Mouse (Mus musculus) intestine, postnatal 0 days (tissue): ENCODE results near the gene Baiap2l1. TPM values are rescaled to one million over a fixed set of nuclear protein-coding genes. Genes with fewer than 3 reads are reported as not detected.

Experiments
- ATAC-seq: fragments of 200-750 bp; cut with Nextera tagmentation; 2 replicates; pipeline ENCODE4 v1.8.0; 2017; ENCODE audit warnings: mild to moderate bottlenecking, moderate TSS enrichment, moderate library complexity
- H3K27ac ChIP-seq: fragments of 300-500 bp; sonication (generic); 2 replicates; pipeline ENCODE4 v1.5.1; 2014; ENCODE audit warnings: mild to moderate bottlenecking, low read depth, low read length, moderate library complexity
- H3K27me3 ChIP-seq: fragments of 300-500 bp; sonication (generic); replicated peaks from 2 replicates; pipeline ENCODE4 v1.6.1; 2014; ENCODE audit warnings: low read length, mixed read lengths; ENCODE audit not compliant: control insufficient read depth, insufficient read depth
- H3K36me3 ChIP-seq: fragments of 300-500 bp; sonication (generic); 2 replicates; pipeline ENCODE4 v1.6.1; 2014; ENCODE audit warnings: mild to moderate bottlenecking, moderate library complexity; ENCODE audit not compliant: control insufficient read depth, insufficient read depth
- H3K4me1 ChIP-seq: fragments of 300-500 bp; sonication (generic); replicated peaks from 2 replicates; pipeline ENCODE4 v1.6.1; 2014; ENCODE audit warnings: antibody characterized with exemption, low read length, mixed read lengths; ENCODE audit not compliant: control insufficient read depth, insufficient read depth
- H3K4me2 ChIP-seq: fragments of 300-500 bp; sonication (generic); replicated peaks from 2 replicates; pipeline ENCODE4 v1.6.1; 2014; ENCODE audit warnings: low read depth, mild to moderate bottlenecking, moderate library complexity
- H3K4me3 ChIP-seq: fragments of 300-500 bp; sonication (generic); 2 replicates; pipeline ENCODE4 v1.5.1; 2014; ENCODE audit warnings: low read depth, low read length
- H3K9ac ChIP-seq: fragments of 300-500 bp; sonication (generic); 2 replicates; pipeline ENCODE4 v1.6.1; 2014; ENCODE audit warnings: mild to moderate bottlenecking, low read depth, low read length
- H3K9me3 ChIP-seq: fragments of 300-500 bp; sonication (generic); 2 replicates; pipeline ENCODE4 v1.6.1; 2016; ENCODE audit warnings: mixed run types; ENCODE audit not compliant: control insufficient read depth
- CTCF ChIP-seq: sonication (generic); IDR thresholded peaks from 2 replicates; pipeline ENCODE4 v1.5.1; 2016; ENCODE audit warnings: low read depth, mild to moderate bottlenecking, control low read depth, antibody characterized with exemption, moderate library complexity
- WGBS: fragments of 180-500 bp; shearing (Covaris S2); extraction: QIAGEN DNeasy Blood & Tissue Kit; methylation state at CpG from one replicate; pipeline ENCODE4 v1.1.7; 2014; 5-methylcytosine and 5-hydroxymethylcytosine counted together
- polyA plus RNA-seq: library from polyadenylated mRNA; unstranded; fragments of >200 nt; fragmentation: Nextera tagmentation; extraction: Ambion mirVana; gene quantifications from 2 replicates; pipeline ENCODE4 v1.2.1, GENCODE M21; 2015

Gene Baiap2l1
- polyA plus RNA-seq, 1 experiment from 2014 or later: 38.8 TPM

DNA sequence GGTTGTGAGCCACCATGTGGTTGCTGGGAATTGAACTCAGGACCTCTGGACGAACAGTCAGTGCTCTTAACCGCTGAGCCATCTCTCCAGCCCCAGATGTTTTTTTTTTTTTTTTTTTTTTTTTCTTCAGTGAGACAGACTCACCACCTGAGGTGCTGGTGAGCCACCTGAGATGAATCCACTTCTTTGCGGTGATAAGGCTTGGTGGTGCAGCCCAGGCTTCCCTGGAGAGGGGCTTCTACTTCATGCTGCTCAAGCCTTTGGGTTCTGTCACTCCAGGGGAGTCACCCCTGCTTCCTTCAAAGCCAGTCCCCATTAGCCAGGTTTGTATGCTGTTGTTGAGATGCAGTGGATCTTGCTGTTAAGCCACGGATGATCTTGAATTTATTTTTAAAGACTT lies 104.7 kb downstream of the Baiap2l1 start:
- TF ChIP-seq CTCF: peak; percentile 57
- H3K4me3 ChIP-seq: no peak overlapping the region
- H3K9ac ChIP-seq: no peak overlapping the region
- H3K4me2 ChIP-seq: no peak overlapping the region
- H3K27me3 ChIP-seq: no peaks in the 10 kb centered on the region
- 57% methylated on average over 4 of the region's 4 CpGs for WGBS
- peaks cover 16% of the 10 kb centered on the region; the same call in 1 of the 2 replicates for H3K4me1 ChIP-seq
- H3K36me3 ChIP-seq: peaks cover 9% of the 10 kb centered on the region; the same call in 1 of the 2 replicates
- H3K9me3 ChIP-seq: no peaks in the 10 kb centered on the region
- no peak for ATAC-seq
- no peak overlapping the region for H3K27ac ChIP-seq

GRCm38 (mm10) chr5:144251876-144252577 lies 105.9 kb downstream of the Baiap2l1 start:
- no peak overlapping the region for H3K4me2 ChIP-seq
- H3K9ac ChIP-seq: no peak overlapping the region
- no peak overlapping the region for H3K27ac ChIP-seq
- peaks cover 15% of the 10 kb centered on the region for H3K4me1 ChIP-seq
- H3K4me3 ChIP-seq: no peak overlapping the region
- no peak for TF ChIP-seq CTCF
- H3K27me3 ChIP-seq: no peaks in the 10 kb centered on the region
- no peak for ATAC-seq
- 88% methylated on average over 13 of the region's 13 CpGs for WGBS
- no peaks in the 10 kb centered on the region for H3K9me3 ChIP-seq
- H3K36me3 ChIP-seq: no peaks in the 10 kb centered on the region; the same call in 1 of the 2 replicates

DNA sequence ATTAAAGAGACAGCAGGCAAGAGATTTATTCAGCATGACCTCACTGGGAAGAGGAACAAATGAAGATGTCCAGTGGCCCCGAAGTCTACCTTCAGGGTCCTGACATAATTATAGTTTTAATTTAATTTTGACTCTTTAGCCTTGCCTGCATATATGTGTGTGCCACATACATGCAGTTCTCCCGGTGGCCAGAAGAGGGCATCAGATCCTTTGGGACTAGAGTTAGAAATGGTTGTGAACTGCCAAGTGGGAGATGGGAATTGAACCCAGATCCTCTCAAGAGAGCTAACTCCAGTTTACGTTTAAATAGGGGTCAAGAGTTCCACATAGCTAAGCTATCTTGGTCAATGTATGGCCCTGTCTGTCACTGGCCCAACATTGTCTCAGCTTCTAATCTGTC lies 108.0 kb downstream of the Baiap2l1 start:
- ATAC-seq: no peak

DNA sequence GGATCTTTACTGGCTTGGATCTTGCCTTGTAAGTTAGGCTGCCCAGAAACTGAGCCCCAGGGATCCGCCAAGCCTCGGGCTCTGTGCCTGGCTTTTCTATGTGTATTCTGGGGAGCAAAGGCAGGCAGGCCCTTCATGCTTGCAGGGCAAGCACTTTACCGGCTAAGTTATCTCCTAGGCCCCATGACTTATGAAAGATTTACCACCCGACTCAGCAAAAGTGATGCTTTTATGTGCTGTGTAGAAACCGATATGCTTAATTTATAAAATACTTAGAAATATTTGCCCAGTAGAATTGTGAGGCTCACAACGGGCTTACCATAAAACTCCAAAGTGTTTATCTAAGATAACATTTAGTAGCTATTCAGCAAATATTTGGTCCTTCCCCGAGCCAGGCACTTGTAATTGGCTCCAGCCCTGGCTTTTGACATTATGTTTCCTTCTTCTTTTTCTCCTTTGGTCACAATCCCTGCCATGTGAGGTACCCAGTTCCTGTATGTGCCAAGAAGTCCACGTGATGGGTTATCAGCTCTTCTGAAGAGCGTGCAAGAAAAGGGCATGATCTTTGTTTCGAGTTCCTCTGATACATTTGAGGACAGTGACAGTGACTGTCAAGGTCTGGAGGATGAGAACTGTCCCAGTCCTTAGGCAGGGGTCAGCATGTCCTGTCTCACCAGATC lies 109.9 kb downstream of the Baiap2l1 start:
- peaks cover 16% of the 10 kb centered on the region for H3K4me1 ChIP-seq
- no peak overlapping the region for H3K9ac ChIP-seq
- 22% methylated on average over 10 of the region's 10 CpGs for WGBS
- peak; percentile 80 for ATAC-seq
- peak overlapping the region; percentile 47 for H3K27ac ChIP-seq
- H3K27me3 ChIP-seq: no peaks in the 10 kb centered on the region
- TF ChIP-seq CTCF: no peak
- H3K4me3 ChIP-seq: no peak overlapping the region
- H3K9me3 ChIP-seq: no peaks in the 10 kb centered on the region
- no peaks in the 10 kb centered on the region for H3K36me3 ChIP-seq
- no peak overlapping the region for H3K4me2 ChIP-seq

More for the DNA sequence above, 108.0 kb downstream of the Baiap2l1 start:
- no peaks in the 10 kb centered on the region for H3K9me3 ChIP-seq
- peak; percentile 56 for TF ChIP-seq CTCF
- no peaks in the 10 kb centered on the region for H3K36me3 ChIP-seq
- H3K27ac ChIP-seq: no peak overlapping the region
- no peaks in the 10 kb centered on the region for H3K27me3 ChIP-seq
- no peak overlapping the region for H3K4me3 ChIP-seq
- WGBS: 87% methylated on average over 3 of the region's 3 CpGs
- H3K9ac ChIP-seq: no peak overlapping the region
- H3K4me2 ChIP-seq: no peak overlapping the region
- H3K4me1 ChIP-seq: peaks cover 17% of the 10 kb centered on the region

GRCm38 (mm10) chr5:144247307-144247706 lies 110.6 kb downstream of the Baiap2l1 start:
- H3K27me3 ChIP-seq: no peaks in the 10 kb centered on the region
- no peaks in the 10 kb centered on the region for H3K9me3 ChIP-seq
- ATAC-seq: no peak
- TF ChIP-seq CTCF: no peak
- no peaks in the 10 kb centered on the region for H3K36me3 ChIP-seq
- 44% methylated on average over 10 of the region's 10 CpGs for WGBS
- no peak overlapping the region for H3K4me3 ChIP-seq
- H3K4me2 ChIP-seq: no peak overlapping the region
- H3K4me1 ChIP-seq: peaks cover 16% of the 10 kb centered on the region
- H3K27ac ChIP-seq: peak overlapping the region; percentile 47
- no peak overlapping the region for H3K9ac ChIP-seq

DNA sequence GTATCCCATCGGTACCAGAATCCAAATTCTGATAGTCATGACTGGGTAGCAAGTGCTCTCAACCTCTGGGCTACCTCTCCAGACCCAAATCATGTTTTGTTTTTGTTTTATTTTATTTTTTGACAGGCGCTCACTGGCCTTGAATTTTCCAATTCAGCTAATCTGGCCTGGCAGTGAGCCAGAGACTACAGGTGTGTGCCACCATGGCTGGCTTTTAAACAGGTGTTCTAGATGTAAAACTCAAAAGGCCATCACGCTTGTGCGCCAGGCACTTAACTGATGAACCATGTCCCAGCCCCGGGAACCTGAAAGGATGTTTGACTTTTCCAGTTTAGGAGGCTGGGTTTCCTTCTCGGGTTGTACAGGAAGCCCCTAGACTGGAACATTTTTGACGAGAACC lies 111.2 kb downstream of the Baiap2l1 start:
- Histone ChIP-seq H3K9ac (no peak overlapping the region), H3K4me2 (no peak overlapping the region), H3K27me3 (no peaks in the 10 kb centered on the region), H3K27ac (no peak overlapping the region), H3K4me3 (no peak overlapping the region), H3K36me3 (no peaks in the 10 kb centered on the region), H3K9me3 (no peaks in the 10 kb centered on the region), H3K4me1 (peaks cover 16% of the 10 kb centered on the region)
- 44% methylated on average over 7 of the region's 7 CpGs for WGBS
- ATAC-seq: no peak
- no peak for TF ChIP-seq CTCF
